Mouse (Mus musculus): ENCODE measurements at regions not wholly inside any gene's neighbourhood (a gene's known extent, or its start where the extent isn't known, plus 50 kb on each side); places are given as distances from the start of the nearest gene placed in this dataset.

GRCm38 (mm10) chr3:17772886-17773285, 175.3 kb upstream of the Cypt12 start:
- DNase-seq (ENCODE audit: low read depth): no peak

- DNase-seq (ENCODE audit: low read depth): no peak
Measured at GRCm38 (mm10) chr3:17779152-17779551, 169.1 kb upstream of the Cypt12 start.

GRCm38 (mm10) chr3:17784076-17784475, 164.1 kb upstream of the Cypt12 start:
- no peak for DNase-seq (ENCODE audit: low read depth)

GRCm38 (mm10) chr3:17784587-17784986, 163.6 kb upstream of the Cypt12 start:
- no peak for DNase-seq (ENCODE audit: low read depth)

GRCm38 (mm10) chr3:17785106-17786022, 162.8 kb upstream of the Cypt12 start:
- DNase-seq (ENCODE audit: low read depth): peak; percentile 5

GRCm38 (mm10) chr3:17786023-17786720, 162.0 kb upstream of the Cypt12 start:
- DNase-seq (ENCODE audit: low read depth): no peak

- DNase-seq (ENCODE audit: low read depth): no peak
Measured at GRCm38 (mm10) chr3:17786721-17787442, 161.3 kb upstream of the Cypt12 start.

GRCm38 (mm10) chr3:17787443-17788333, 160.5 kb upstream of the Cypt12 start:
- peak; percentile 44 for DNase-seq (ENCODE audit: low read depth)

GRCm38 (mm10) chr3:17788334-17788720, 159.9 kb upstream of the Cypt12 start:
- no peak for DNase-seq (ENCODE audit: low read depth)

GRCm38 (mm10) chr3:17788778-17789299, 159.4 kb upstream of the Cypt12 start:
- DNase-seq (ENCODE audit: low read depth): no peak

- no peak for DNase-seq (ENCODE audit: low read depth)
Measured at GRCm38 (mm10) chr3:17789454-17790196, 158.6 kb upstream of the Cypt12 start.

GRCm38 (mm10) chr3:17790331-17790730, 157.9 kb upstream of the Cypt12 start:
- no peak for DNase-seq (ENCODE audit: low read depth)

- DNase-seq (ENCODE audit: low read depth): no peak
Measured at GRCm38 (mm10) chr3:17790816-17791215, 157.4 kb upstream of the Cypt12 start.

- no peak for DNase-seq (ENCODE audit: low read depth)
Measured at GRCm38 (mm10) chr3:17791381-17792320, 156.6 kb upstream of the Cypt12 start.

- DNase-seq (ENCODE audit: low read depth): no peak
Measured at GRCm38 (mm10) chr3:17792537-17793039, 155.6 kb upstream of the Cypt12 start.

GRCm38 (mm10) chr3:17793646-17794250, 154.5 kb upstream of the Cypt12 start:
- DNase-seq (ENCODE audit: low read depth): no peak

GRCm38 (mm10) chr3:17794251-17795061, 153.8 kb upstream of the Cypt12 start:
- no peak for DNase-seq (ENCODE audit: low read depth)
